Mouse (Mus musculus): Measurements from ENCODE around the gene Vrk1. TPM values are rescaled to one million over a fixed set of nuclear protein-coding genes. Genes with fewer than 3 reads are reported as not detected.

The Vrk1 gene
- total RNA-seq, 2 experiments from 2014 or later, result 18.7 to 21.3 TPM

- Histone ChIP-seq H3K27ac (no peak overlapping the region), H3K4me3 (no peak overlapping the region)
- TF ChIP-seq CTCF (conservative IDR thresholded peaks at IDR 0.05), result no peak
- DNase-seq (ENCODE audit: low spot score in 2 of 2), result no peak
Measured at GRCm38 (mm10) chr12:106034267-106034666, 24.2 kb downstream of the Vrk1 start.

- no peak for TF ChIP-seq CTCF (conservative IDR thresholded peaks at IDR 0.05)
- no peak for DNase-seq (ENCODE audit: low spot score in 2 of 2)
- Histone ChIP-seq H3K27ac (no peak overlapping the region), H3K4me3 (no peak overlapping the region)
Measured at GRCm38 (mm10) chr12:106034761-106035160, 24.7 kb downstream of the Vrk1 start.

- no peak for TF ChIP-seq CTCF (conservative IDR thresholded peaks at IDR 0.05)
- no peak overlapping the region for H3K4me3 ChIP-seq
- no peak for DNase-seq (ENCODE audit: low spot score in 2 of 2)
- H3K27ac ChIP-seq, result no peak overlapping the region
Measured at GRCm38 (mm10) chr12:106040259-106040658, 30.2 kb downstream of the Vrk1 start.

GRCm38 (mm10) chr12:106046143-106046795, 36.2 kb downstream of the Vrk1 start:
- no peak for TF ChIP-seq CTCF (conservative IDR thresholded peaks at IDR 0.05)
- Histone ChIP-seq H3K4me3 (no peak overlapping the region), H3K27ac (no peak overlapping the region)
- no peak for DNase-seq (ENCODE audit: low spot score in 2 of 2)

- no peak for DNase-seq (ENCODE audit: low spot score in 2 of 2)
- no peak for TF ChIP-seq CTCF (conservative IDR thresholded peaks at IDR 0.05)
- Histone ChIP-seq H3K27ac (no peak overlapping the region), H3K4me3 (no peak overlapping the region)
Measured at GRCm38 (mm10) chr12:106052271-106052670, 42.2 kb downstream of the Vrk1 start.

GRCm38 (mm10) chr12:106055799-106056198, 45.8 kb downstream of the Vrk1 start:
- peak; percentile 81 to 94 for DNase-seq (ENCODE audit: low spot score in 2 of 2)
- Histone ChIP-seq H3K27ac (peak overlapping the region; percentile 59), H3K4me3 (no peak overlapping the region)
- peak; percentile 100 for TF ChIP-seq CTCF (conservative IDR thresholded peaks at IDR 0.05)

- no peak for DNase-seq (ENCODE audit: low spot score in 2 of 2)
- no peak overlapping the region; the same call in 1 of the 2 replicates for H3K27ac ChIP-seq
- H3K4me3 ChIP-seq, result no peak overlapping the region
- TF ChIP-seq CTCF (conservative IDR thresholded peaks at IDR 0.05), result no peak
Measured at GRCm38 (mm10) chr12:106059873-106060573, 50.0 kb downstream of the Vrk1 start.

- no peak for DNase-seq (ENCODE audit: low spot score in 2 of 2)
- no peak overlapping the region for H3K27ac ChIP-seq
- no peak overlapping the region for H3K4me3 ChIP-seq
- no peak for TF ChIP-seq CTCF (conservative IDR thresholded peaks at IDR 0.05)
Measured at GRCm38 (mm10) chr12:106070434-106071155, 60.6 kb downstream of the Vrk1 start.

GRCm38 (mm10) chr12:106071575-106072166, 61.6 kb downstream of the Vrk1 start:
- Histone ChIP-seq H3K27ac (no peak overlapping the region), H3K4me3 (no peak overlapping the region)
- TF ChIP-seq CTCF (conservative IDR thresholded peaks at IDR 0.05), result no peak
- no peak for DNase-seq (ENCODE audit: low spot score in 2 of 2)

GRCm38 (mm10) chr12:106074371-106075155, 64.5 kb downstream of the Vrk1 start:
- Histone ChIP-seq H3K4me3 (no peak overlapping the region), H3K27ac (no peak overlapping the region)
- TF ChIP-seq CTCF (conservative IDR thresholded peaks at IDR 0.05), result no peak
- no peak for DNase-seq (ENCODE audit: low spot score in 2 of 2)

- no peak for DNase-seq (ENCODE audit: low spot score in 2 of 2)
- TF ChIP-seq CTCF (conservative IDR thresholded peaks at IDR 0.05), result no peak
- Histone ChIP-seq H3K27ac (no peak overlapping the region), H3K4me3 (no peak overlapping the region)
Measured at GRCm38 (mm10) chr12:106076131-106076530, 66.1 kb downstream of the Vrk1 start.

GRCm38 (mm10) chr12:106080511-106080910, 70.5 kb downstream of the Vrk1 start:
- DNase-seq (ENCODE audit: low spot score in 2 of 2), result no peak
- H3K4me3 ChIP-seq, result no peak overlapping the region
- H3K27ac ChIP-seq, result no peak overlapping the region
- no peak for TF ChIP-seq CTCF (conservative IDR thresholded peaks at IDR 0.05)

All from layer of hippocampus, adult 2 months (tissue).